Mouse (Mus musculus): ENCODE results near the gene Nat9.

GRCm38 (mm10) chr11:115166776-115167175 lies 20.9 kb downstream of the Nat9 start:
- no peak for TF ChIP-seq CTCF (IDR thresholded peaks at IDR 0.05; ENCODE audit: low read depth)
- TF ChIP-seq EP300 (IDR thresholded peaks at IDR 0.05; ENCODE audit: low read depth), result no peak

All from liver, embryonic 14.5 days (tissue).